Mouse (Mus musculus): ENCODE data around the gene Slc34a2.

Gene Slc34a2

GRCm38 (mm10) chr5:53037781-53038180, at the start of gene Slc34a2:
TSS of gene Slc34a2 (plus strand) at chr5:53038081.
- in situ Hi-C loops (cut with MboI, MseI) = no loop called here

- in situ Hi-C loops (cut with MboI, MseI) = no loop called here
Observed at GRCm38 (mm10) chr5:52990687-52991341, 47.1 kb upstream of the Slc34a2 start.

- in situ Hi-C loops (cut with MboI, MseI) = no loop called here
Observed at GRCm38 (mm10) chr5:52992210-52992897, 45.5 kb upstream of the Slc34a2 start.

- in situ Hi-C loops (cut with MboI, MseI) = no loop called here
Observed at GRCm38 (mm10) chr5:52993490-52994282, 44.2 kb upstream of the Slc34a2 start.

GRCm38 (mm10) chr5:52995461-52995860, 42.4 kb upstream of the Slc34a2 start:
- in situ Hi-C loops (cut with MboI, MseI) = no loop called here

GRCm38 (mm10) chr5:52996145-52996544, 41.7 kb upstream of the Slc34a2 start:
- in situ Hi-C loops (cut with MboI, MseI) = no loop called here

- in situ Hi-C loops (cut with MboI, MseI) = no loop called here
Observed at GRCm38 (mm10) chr5:52996601-52997000, 41.3 kb upstream of the Slc34a2 start.

GRCm38 (mm10) chr5:52997032-52997431, 40.8 kb upstream of the Slc34a2 start:
- in situ Hi-C loops (cut with MboI, MseI) = no loop called here

GRCm38 (mm10) chr5:52998097-52998760, 39.7 kb upstream of the Slc34a2 start:
- in situ Hi-C loops (cut with MboI, MseI) = no loop called here

GRCm38 (mm10) chr5:53000169-53000872, 37.6 kb upstream of the Slc34a2 start:
- in situ Hi-C loops (cut with MboI, MseI) = no loop called here

GRCm38 (mm10) chr5:53002599-53003203, 35.2 kb upstream of the Slc34a2 start:
- in situ Hi-C loops (cut with MboI, MseI) = no loop called here

GRCm38 (mm10) chr5:53003495-53003894, 34.4 kb upstream of the Slc34a2 start:
- in situ Hi-C loops (cut with MboI, MseI) = no loop called here

- in situ Hi-C loops (cut with MboI, MseI) = no loop called here
Observed at GRCm38 (mm10) chr5:53003981-53004380, 33.9 kb upstream of the Slc34a2 start.

- in situ Hi-C loops (cut with MboI, MseI) = no loop called here
Observed at GRCm38 (mm10) chr5:53009027-53009769, 28.7 kb upstream of the Slc34a2 start.

- in situ Hi-C loops (cut with MboI, MseI) = no loop called here
Observed at GRCm38 (mm10) chr5:53009770-53010133, 28.1 kb upstream of the Slc34a2 start.

GRCm38 (mm10) chr5:53011327-53011726, 26.6 kb upstream of the Slc34a2 start:
- in situ Hi-C loops (cut with MboI, MseI) = no loop called here

- in situ Hi-C loops (cut with MboI, MseI) = no loop called here
Observed at GRCm38 (mm10) chr5:53016606-53017005, 21.3 kb upstream of the Slc34a2 start.

GRCm38 (mm10) chr5:53018316-53018715, 19.6 kb upstream of the Slc34a2 start:
- in situ Hi-C loops (cut with MboI, MseI) = no loop called here

- in situ Hi-C loops (cut with MboI, MseI) = no loop called here
Observed at GRCm38 (mm10) chr5:53023432-53023831, 14.4 kb upstream of the Slc34a2 start.

GRCm38 (mm10) chr5:53023901-53024300, 14.0 kb upstream of the Slc34a2 start:
- in situ Hi-C loops (cut with MboI, MseI) = no loop called here
